Mouse (Mus musculus) heart, postnatal 4 days (tissue): Measurements from ENCODE around the gene Kifc1. TPM values are rescaled to one million over a fixed set of nuclear protein-coding genes. Genes with fewer than 3 reads are reported as not detected.
A peak's percentile ranks its signal among the peaks of the same experiment; 100 is the strongest.
"Not testable (repeated sequence)": the region's sequence is repeated elsewhere in the genome, so short reads cannot be mapped to it uniquely, and the experiment has no call there.

Experiments used
- DNase-seq: peaks from one replicate; pipeline ENCODE4 v3.0.0; 2021
- total RNA-seq, 2 experiments: library from RNA; stranded (reverse); gene quantifications; 2 replicates each; pipeline ENCODE4 v1.2.3; 2021

The Kifc1 gene
- total RNA-seq, 2 experiments from 2014 or later = 40.2 to 42.7 TPM

DNA sequence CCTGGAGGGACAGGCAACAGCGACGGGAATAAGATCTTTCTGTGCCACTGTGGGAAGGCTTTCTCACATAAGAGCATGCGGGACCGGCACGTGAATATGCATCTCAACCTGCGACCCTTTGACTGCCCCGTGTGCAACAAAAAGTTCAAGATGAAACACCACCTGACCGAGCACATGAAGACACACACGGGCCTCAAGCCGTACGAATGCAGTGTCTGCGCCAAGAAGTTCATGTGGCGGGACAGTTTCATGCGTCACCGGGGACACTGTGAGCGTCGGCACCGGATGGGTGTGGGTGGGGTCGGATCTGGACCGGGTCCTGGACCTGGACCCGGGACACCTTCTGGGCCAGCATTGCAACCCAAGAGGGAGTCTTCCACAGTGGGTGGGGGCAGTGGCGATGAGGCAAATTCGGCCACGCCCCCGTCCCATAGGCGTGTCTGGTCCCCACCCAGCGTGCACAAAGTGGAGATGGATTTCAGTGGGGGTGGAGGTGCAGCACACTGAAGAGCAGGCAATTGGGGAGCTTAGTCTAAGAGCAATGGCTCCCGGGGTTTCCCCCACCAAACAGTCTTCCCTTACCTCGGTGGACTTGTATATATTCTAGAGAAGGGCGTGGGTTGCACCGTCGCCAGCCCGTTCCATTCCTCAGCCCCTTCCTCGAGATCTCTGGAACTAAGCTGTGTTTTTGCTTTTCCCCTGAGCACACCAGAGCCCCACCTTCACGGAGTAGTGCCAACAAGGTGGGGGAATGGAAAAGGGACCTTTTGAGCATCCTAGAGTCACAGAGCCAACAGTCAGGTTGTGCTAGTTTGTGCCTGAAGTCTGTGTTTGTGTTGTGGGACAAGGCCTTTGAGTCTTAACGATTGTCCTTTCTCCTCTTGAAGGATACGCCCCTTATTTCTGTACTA is 28.1 kb upstream of the Kifc1 start:
- DNase-seq = no peak

DNA sequence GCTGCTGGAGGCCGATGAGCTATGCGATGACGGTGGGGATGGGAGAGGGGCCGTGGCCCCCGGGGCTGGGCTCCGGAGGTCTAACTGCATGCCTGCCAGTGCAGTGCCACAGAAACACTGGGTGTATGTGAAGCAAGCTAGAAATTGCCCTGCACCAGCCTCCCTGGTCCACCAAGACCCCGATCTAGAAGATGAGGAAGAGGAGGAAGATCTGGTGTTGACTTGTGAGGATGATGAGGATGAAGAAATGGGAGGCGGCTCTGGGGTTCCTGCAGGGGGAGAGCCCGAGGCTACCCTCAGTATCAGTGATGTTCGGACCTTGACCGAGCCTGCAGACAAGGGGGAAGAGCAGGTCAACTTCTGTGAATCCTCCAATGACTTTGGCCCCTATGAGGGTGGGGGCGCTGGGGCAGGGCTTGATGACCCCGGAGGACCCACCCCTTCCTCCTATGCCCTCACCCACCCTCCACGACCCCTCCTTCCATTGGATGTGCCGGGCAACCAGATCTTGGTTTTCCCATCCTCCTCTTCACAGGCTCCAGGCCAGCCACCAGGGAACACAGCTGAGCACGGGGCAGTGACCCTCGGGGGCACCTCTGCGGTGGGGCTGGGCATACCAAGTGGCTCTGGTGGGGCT is 27.3 kb upstream of the Kifc1 start:
- DNase-seq = no peak

DNA sequence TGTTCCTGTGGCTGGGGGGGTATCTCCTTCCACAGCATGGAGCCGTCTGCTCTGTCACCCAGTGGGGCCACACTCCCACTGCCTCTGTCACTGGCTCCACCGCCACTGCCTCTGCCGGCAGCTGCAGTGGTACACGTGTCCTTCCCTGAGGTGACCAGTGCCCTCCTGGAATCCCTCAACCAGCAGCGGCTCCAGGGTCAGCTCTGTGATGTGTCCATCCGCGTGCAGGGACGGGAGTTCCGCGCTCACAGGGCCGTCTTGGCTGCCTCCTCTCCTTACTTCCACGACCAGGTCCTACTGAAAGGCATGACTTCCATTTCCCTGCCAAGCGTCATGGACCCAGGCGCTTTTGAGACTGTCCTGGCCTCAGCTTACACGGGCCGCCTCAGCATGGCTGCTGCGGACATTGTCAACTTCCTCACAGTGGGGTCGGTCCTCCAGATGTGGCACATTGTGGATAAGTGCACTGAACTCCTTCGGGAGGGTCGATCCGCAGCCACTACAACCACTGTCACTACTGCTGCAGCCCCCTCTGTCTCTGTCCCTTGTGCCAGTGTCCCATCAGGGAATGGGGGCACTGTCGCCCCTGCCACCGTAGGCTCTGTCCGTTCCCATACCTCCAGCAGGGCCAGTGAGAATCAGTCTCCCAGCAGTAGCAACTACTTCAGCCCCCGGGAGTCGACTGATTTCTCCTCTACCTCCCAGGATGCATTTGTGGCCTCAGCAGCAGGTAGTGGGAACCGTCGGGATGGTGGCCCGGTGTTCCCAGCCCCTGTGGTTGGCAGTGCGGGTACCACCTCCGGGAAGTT is 26.6 kb upstream of the Kifc1 start:
- DNase-seq = no peak

DNA sequence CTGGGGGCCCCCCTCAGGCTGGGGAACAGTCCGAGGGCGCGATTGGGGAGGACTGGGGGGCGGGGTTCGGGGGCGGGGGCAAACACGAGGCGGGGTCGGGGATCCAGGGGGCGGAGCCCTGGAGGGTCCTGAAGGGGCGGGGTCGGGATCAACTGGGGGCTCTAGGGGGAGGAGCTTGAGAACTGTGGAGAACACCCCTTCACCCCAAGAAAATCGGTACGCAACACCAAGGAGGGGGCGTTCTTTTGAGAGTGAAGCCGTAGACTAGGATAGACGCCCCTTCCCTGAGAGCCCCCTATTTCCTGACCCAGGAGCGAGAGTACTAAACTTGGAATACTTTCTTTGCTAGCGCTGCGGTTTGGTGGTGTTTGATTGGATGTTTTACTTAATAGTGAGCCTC is 25.8 kb upstream of the Kifc1 start:
- DNase-seq = no peak

DNA sequence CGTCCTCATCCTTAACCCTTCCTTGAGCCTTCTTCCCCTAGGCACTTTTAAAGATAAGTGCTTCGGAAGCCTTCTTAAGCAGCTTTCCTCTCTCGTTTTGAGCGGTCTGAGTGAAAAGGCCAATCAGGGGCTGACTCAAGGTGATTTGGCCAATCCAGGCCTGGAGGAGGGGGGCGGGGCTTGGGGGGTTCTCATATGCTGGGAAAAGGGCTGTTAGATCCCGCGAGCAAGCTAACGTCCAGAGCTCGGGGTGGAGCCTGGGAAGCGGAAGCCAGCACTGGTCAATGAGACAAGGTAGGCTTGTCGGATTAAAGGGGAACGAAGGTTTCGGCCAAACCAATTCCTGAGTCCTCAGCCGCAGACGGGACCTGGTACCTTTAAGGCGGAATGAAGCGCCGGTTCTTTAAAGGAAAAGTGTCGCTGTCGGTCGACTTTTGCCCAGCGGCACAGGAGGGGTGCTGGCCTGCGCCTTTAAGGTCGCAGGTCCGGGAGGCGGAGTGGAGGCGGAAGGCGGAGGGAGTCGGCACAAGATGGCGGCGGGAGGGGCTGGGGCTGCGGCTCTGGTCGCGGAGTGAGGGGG is 25.3 kb upstream of the Kifc1 start, which contains the start of the genes Tapbp and Zbtb22:
Tapbp (plus strand) TSS at position 229 of the 580 bp plus-strand sequence.
Zbtb22 (plus strand) TSS at position 234 of the 580 bp plus-strand sequence.
- peak; percentile 96 for DNase-seq

DNA sequence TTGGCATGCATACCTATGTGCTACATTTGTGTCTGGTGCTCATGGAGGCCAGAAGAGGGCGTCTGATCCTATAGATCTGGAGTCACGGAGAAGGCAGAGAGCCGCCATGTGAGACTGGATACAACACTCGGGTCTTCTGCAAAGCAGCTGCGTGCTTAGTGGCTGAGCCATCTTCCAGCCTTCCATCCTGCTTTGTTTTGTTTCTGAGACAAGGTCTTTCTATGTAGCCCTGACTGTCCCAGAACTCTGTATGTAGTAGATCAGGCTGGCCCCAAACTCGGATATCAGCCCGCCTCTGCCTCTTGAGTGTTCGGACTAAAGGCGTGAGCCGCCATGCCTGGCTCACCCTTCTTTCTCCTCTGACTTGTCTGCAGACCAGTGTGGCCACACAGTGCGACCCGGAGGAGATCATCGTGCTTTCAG is 24.5 kb upstream of the Kifc1 start:
- DNase-seq = no peak

DNA sequence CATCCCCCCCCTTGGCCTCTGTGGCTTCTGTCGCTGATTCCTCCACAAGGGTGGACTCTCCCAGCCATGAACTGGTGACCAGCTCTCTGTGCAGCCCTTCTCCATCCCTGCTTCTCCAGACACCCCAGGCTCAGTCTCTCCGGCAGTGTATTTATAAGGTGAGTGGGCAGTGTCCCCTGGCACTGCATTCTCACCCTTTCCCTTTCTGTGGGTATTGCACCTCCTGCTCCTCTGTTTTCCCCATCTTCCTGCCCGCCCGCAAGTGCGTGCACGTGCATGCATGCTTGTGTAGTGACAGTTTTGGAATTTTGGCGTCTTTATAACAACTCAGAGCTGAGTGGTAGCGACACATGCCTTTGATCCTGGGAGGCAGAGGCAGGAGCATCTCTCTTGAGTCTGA is 23.4 kb upstream of the Kifc1 start:
- no peak for DNase-seq

DNA sequence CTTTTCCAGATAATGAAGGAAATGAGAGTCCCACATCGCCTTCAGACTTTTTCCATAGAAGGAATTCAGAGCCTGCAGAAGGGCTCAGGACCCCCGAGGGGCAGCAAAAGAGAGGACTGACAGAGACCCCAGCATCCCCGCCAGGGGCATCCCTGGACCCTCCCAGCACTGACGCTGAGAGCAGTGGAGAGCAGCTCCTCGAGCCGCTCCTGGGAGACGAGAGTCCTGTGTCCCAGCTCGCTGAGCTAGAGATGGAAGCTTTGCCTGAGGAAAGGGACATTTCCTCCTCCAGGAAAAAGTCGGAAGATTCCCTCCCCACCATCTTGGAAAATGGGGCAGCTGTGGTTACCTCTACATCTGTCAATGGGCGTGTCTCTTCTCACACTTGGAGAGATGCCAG is 22.8 kb upstream of the Kifc1 start:
- no peak for DNase-seq

DNA sequence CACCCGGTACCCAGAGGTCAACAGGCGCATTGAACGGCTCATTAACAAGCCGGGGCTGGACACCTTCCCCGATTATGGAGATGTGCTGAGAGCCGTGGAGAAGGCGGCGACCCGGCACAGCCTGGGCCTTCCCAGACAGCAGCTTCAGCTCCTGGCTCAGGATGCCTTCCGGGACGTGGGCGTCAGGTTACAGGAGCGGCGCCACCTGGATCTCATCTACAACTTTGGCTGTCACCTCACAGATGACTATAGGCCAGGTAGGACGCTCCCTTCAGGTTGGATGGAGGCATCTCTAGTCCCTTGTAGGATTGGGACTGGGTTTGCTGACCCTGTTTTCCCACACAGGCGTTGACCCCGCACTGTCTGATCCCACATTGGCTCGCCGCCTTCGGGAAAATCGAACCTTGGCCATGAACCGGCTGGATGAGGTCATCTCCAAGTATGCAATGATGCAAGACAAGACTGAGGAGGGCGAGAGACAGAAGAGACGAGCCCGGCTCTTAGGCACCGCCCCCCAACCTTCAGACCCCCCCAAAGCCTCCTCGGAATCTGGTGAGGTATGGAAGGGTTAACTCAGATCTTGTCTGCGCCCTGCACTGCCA is 21.5 kb upstream of the Kifc1 start:
- DNase-seq = no peak

DNA sequence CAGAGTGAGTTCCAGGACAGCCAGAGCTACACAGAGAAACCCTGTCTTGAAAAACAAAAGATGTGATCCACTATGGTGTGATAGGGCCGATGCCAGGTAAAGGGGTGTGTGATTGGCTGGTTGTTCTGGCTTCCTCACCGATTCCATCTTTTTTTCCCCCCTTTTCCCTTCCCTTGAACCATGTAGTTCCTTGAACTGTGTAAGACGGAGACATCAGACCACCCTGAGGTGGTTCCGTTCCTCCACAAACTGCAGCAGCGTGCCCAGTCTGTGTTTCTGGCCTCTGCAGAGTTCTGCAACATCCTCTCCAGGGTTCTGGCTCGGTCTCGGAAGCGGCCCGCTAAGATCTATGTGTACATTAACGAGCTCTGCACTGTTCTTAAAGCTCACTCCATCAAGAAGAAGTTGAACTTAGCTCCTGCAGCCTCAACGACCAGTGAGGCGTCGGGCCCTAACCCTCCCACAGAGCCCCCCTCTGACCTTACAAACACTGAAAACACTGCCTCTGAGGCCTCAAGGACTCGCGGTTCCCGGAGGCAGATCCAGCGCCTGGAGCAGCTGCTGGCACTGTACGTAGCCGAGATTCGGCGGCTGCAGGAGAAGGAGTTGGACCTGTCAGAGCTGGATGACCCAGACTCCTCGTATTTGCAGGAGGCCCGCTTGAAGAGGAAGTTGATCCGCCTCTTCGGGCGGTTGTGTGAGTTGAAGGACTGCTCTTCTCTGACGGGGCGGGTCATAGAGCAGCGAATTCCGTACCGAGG is 20.8 kb upstream of the Kifc1 start:
- DNase-seq = no peak

DNA sequence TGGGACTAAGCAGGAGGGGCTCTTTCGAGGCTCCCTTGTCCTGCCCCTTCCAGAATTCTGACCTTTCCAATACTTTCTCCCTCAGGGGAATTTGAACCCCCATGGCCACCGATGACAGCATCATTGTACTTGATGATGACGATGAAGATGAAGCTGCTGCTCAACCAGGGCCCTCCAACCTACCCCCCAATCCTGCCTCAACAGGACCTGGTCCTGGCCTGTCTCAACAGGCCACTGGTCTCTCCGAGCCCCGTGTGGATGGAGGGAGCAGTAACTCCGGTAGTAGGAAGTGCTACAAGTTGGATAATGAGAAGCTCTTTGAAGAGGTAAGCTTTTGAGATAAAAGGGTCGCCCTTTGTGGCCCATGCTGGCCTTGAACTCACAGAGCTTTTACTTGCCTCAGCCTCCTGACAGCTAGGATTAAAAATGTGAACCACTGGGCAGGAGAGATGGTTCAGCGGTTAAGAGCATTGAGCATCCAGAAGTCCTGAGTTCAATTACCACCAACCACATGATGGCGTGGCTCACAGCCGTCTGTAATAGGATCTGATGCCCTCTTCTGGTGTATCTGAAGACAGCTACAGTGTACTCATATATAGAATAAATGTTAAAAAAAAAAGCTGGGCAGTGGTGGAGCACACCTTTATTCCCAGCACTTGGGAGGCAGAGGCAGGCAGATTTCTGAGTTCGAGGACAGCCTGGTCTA is 20.0 kb upstream of the Kifc1 start:
- DNase-seq = no peak

DNA sequence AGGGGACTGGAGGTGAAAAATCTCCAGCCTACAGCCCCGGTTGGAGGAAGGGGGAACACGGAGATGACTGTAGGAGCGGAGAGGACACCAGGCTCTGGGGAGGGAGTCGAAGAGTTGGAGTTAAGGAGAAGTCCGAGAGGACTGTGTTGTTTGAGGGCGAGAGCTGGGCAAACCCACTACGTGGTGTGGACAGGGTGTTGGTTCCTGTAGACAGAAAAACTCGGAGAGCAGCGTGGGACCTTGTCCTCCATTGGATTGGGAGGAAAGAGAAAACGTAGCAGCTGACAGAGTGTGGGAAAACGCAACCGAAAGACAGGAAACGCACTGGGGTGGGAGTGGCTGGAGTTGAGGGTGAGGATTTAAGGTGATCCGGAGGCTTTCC is 19.4 kb upstream of the Kifc1 start:
- peak; percentile 46 for DNase-seq

DNA sequence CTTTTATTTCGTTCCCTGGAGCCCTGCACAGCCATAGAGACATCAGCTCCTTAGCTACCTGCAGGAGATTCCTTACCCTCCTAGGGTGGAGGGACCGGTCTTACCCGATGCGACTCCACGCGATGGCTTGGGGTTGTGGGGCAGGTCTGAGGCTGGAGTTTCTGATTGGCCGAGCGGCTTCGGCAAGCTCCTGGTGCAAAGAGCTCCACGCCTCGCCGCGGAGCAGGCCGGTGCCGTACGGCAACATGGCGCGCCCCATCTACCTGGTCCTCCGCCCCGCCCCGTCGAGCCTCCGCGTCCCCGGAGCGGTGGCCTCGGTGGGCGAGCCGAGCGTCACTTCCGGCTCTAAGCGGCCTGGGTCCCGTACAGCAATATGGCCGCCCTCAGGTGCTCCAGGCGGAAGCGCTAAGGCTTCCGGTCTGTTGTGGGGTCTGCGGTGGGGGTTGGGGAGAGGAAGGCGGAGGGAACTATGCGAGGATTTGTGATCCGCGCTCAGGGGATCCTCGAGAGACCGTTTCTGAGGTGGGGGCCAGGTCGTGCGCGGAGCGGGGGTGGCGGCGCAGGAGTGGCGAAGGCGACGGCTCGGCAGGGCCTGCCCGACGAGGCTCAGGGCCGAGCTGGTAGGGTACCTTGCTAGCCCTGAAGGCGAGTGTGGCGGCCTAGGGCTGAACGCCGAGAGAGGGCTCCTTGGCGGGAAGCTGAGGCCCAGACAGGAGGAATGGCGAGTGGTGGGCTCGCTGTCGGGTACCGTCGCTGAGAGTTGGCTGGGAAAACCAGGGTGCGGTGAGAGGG is 18.8 kb upstream of the Kifc1 start, which contains the start of gene Daxx:
Daxx (plus strand) TSS at position 338 of the 792 bp plus-strand sequence.
- peak; percentile 99 for DNase-seq

DNA sequence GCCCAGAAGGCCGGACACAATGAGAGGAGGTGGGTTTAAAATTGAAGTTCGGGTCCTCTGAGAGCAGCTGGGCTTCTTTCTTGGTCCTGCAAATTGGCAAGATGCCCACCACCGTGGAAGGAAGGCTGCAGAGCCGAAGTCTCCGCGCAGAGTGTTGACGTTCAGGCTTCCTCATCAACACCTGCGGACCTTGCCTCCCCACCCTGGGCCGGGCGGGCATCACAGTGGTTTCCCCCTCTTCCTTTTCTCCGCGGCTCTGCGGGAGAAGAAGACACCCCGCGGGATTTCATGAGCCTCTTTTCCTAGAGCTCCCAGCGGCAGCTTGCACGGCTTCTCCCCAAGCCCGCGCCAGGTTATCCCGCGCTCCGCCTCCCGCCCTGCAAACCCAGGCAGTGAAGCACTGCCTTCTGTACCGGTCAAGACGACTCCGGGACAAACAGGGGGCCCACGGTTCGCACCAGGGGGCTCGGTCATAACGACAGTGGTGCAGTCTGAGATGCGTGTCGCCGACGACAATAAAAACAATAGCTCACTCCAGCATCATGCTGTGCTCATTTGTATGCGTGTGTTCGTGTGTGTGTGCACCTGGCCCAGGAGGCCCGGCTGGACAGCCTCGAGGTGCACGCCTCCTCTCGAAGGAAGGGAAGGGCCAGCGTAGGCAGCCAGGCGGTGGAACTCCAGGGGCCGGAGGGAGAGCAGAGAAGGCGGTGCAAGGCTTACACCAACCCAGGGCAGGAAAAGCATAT is 18.0 kb upstream of the Kifc1 start:
- DNase-seq = peak; percentile 59

DNA sequence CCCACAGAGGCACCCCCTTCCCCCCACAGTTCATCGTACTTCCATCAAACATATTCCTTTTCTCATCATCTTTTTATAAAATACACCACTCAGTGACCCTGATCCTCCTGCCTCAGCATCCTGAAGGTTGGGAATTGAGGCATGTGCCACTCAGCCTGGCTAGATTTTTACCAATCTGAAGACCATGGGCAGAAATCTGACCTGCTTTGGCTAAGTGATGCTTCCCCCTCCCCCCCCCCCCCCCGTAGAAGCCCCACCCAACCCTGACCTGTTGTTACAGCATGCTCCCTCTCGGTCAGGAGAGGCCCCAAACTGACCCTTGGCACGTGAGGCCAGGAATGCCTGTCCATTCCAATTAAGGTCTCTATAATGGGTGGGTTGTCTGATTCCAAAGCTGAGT is 14.4 kb upstream of the Kifc1 start, which contains the start of gene Platr17:
Platr17 (plus strand) TSS at position 301 of the 400 bp plus-strand sequence.
- DNase-seq = not testable (repeated sequence)

DNA sequence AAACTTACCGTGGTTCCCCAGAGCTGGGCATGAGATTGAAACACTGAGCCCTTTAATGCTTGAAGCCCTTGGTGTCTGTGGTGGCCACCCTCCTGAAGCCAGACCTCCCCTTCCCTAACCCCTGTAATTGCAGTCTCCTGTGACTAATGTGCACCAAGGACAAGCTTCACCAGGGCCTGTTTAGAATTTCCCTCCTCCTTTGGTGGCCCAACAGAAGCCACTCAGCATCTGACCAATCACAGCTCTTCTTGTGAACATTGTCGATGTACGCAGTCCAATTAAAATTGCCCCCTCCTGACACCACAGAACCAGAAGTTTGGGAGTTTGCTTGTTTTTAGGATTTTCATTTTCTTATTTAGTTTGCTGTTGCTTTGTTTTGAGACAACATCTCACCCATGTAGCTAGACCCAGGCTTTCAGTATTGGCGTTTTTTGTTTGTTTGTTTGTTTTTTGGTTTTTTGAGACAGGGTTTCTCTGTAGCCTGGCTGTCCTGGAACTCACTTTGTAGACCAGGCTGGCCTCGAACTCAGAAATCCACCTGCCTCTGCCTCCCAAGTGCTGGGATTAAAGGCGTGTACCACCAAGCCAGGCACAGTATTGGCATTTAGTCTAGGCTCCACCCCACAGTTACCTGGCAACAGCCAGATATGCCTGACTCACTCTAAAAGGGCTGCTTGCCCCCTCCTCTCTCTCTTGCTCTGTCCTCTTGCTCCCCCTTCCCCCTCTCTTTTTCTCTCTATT is 13.6 kb upstream of the Kifc1 start:
- DNase-seq = not testable (repeated sequence)

DNA sequence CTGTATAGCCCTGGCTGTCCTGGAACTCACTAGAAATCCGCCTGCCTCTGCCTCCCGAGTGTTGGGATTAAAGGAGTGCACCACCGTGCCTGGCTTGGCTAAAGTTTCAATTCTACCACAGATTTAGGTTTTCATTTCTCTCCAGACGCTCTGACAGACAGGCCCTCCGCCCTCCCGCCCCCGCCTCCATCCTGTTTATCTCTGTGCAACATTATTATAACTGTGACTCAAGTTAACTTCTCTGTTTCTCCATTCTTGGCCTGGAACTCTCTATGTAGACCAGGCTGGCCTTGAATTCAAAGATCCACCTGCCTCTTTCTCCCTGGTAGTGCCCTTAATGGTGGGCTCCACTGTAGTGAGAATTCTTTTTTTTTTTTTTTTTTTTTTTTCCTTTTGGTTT is 12.0 kb upstream of the Kifc1 start:
- no peak for DNase-seq

DNA sequence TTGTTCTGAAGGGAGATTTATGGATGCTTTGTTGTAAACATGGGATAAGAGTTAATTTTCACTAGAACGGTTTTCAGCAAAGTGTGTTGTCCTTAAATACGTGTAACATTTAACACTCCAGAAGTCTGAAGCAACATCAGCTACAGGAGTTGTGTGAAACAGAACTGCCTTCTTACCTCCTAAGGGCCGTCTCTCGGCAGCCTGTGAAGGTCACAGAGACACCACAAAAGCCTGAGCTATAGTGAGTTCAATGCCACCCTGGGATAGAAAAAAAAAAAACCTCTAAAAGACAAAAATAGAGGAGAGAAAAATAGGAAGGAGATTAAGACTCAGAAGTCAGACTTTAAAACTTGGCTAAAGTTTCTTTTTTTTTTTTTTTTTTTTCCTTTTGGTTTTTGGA is 11.6 kb upstream of the Kifc1 start:
- DNase-seq = no peak
